Mouse (Mus musculus) ES-E14 (cell line): ENCODE data around the gene Gdpgp1.

Experiments
- CHD2 ChIP-seq: IDR thresholded peaks from 2 replicates; pipeline ENCODE4 v1.6.1; 2014; ENCODE audit warnings: mild to moderate bottlenecking, low read depth, low read length, inconsistent platforms
- HCFC1 ChIP-seq: IDR thresholded peaks from 2 replicates; pipeline ENCODE4 v1.6.1; 2012; ENCODE audit warnings: low read length, inconsistent platforms, borderline replicate concordance; ENCODE audit not compliant: insufficient read depth
- MAFK ChIP-seq: IDR thresholded peaks from 2 replicates; pipeline ENCODE4 v1.6.1; 2014; ENCODE audit warnings: mild to moderate bottlenecking, low read depth, low read length, inconsistent platforms; ENCODE audit not compliant: insufficient read depth
- ZC3H11A ChIP-seq: IDR thresholded peaks from 2 replicates; pipeline ENCODE4 v1.6.1; 2012; ENCODE audit warnings: low read depth, mild to moderate bottlenecking, inconsistent platforms, low read length, borderline replicate concordance
- ZNF384 ChIP-seq: IDR thresholded peaks from 2 replicates; pipeline ENCODE4 v1.6.1; 2012; ENCODE audit warnings: low read depth, low read length, inconsistent platforms

DNA sequence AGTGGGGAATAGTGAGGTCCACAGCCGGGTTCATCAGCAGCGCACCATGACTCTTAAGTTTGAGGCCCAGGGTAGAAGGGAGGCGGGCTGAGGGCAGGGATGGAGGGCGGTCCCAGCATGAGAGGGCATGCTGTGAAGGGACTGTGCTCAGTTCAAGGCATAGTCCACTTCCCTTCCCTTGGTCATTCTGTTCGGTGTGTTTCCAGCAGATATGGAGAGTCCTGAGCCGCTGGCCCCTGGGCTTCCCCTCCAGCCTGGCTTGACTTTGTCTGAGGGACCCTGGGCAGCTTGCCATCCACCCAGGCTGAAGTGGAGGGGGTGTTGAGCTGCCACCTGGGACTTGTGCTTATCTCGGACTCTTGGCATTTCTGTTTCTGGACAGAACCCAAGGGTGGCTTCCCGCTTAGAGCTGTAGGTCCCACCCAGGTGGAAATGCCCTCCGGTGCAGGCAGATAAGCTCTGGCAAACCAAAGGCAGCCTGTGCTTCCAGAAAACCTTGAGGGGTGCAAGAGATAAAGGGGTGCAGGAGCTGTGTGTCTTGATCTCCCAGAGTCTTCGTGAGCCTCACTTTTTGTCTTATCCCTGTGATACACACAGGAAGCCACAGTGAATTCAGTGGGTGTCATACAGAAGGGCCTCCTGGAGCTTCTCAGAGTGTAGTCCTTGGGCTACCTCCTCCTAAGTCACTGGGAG lies 23.8 kb upstream of the Gdpgp1 start:
- TF ChIP-seq HCFC1 (no peak), ZNF384 (no peak), MAFK (no peak), CHD2 (no peak), ZC3H11A (no peak)
